Mouse (Mus musculus) spleen, postnatal 14 days (tissue): Measurements from ENCODE around the gene Ak1.

ENCODE experiments used
- DNase-seq, 2 experiments: peaks; one replicate each; pipeline ENCODE4 v3.0.0; 2021 to 2022; ENCODE audit warnings: low spot score in 2 of 2

The Ak1 gene

GRCm38 (mm10) chr2:32627266-32628043 is 5.9 kb downstream of the Ak1 start:
- no peak for DNase-seq

GRCm38 (mm10) chr2:32628044-32628550 is 6.5 kb downstream of the Ak1 start:
- DNase-seq = no peak

GRCm38 (mm10) chr2:32628729-32629128 is 7.2 kb downstream of the Ak1 start:
- no peak for DNase-seq

GRCm38 (mm10) chr2:32629276-32629976 is 7.9 kb downstream of the Ak1 start:
- DNase-seq = no peak

- no peak for DNase-seq
Measured at GRCm38 (mm10) chr2:32630036-32630435, 8.5 kb downstream of the Ak1 start.

- DNase-seq = no peak
Measured at GRCm38 (mm10) chr2:32631046-32631445, 9.5 kb downstream of the Ak1 start.

GRCm38 (mm10) chr2:32631737-32632394 is 10.3 kb downstream of the Ak1 start:
- peak; percentile 58 to 75 for DNase-seq

GRCm38 (mm10) chr2:32633660-32634059 is 12.1 kb downstream of the Ak1 start:
- DNase-seq = no peak

GRCm38 (mm10) chr2:32634277-32635105 is 12.9 kb downstream of the Ak1 start:
- no peak for DNase-seq

- no peak for DNase-seq
Measured at GRCm38 (mm10) chr2:32636617-32637016, 15.1 kb downstream of the Ak1 start.

- peak; percentile 44 to 58 for DNase-seq
Measured at GRCm38 (mm10) chr2:32637778-32638281, 16.3 kb downstream of the Ak1 start.

- no peak for DNase-seq
Measured at GRCm38 (mm10) chr2:32639632-32640031, 18.1 kb downstream of the Ak1 start.

GRCm38 (mm10) chr2:32640550-32641051 is 19.0 kb downstream of the Ak1 start:
- DNase-seq = no peak

GRCm38 (mm10) chr2:32641810-32642209 is 20.3 kb downstream of the Ak1 start:
- DNase-seq = no peak

GRCm38 (mm10) chr2:32642813-32643212 is 21.3 kb downstream of the Ak1 start:
- no peak for DNase-seq

GRCm38 (mm10) chr2:32644083-32644482 is 22.5 kb downstream of the Ak1 start:
- no peak for DNase-seq

- no peak for DNase-seq
Measured at GRCm38 (mm10) chr2:32644799-32645475, 23.4 kb downstream of the Ak1 start.

GRCm38 (mm10) chr2:32645647-32646046 is 24.1 kb downstream of the Ak1 start:
- DNase-seq = no peak

GRCm38 (mm10) chr2:32646379-32647056 is 25.0 kb downstream of the Ak1 start, which contains the start of gene Eng:
Eng (plus strand) TSS chr2:32646595.
- no peak for DNase-seq

- no peak for DNase-seq
Measured at GRCm38 (mm10) chr2:32647366-32647765, 25.8 kb downstream of the Ak1 start.
